Mouse (Mus musculus) liver, embryonic 16.5 days (tissue): Measurements from ENCODE around the gene Dmrtb1. TPM values are rescaled to one million over a fixed set of nuclear protein-coding genes. Genes with fewer than 3 reads are reported as not detected.
A peak's percentile ranks its signal among the peaks of the same experiment; 100 is the strongest.

ENCODE experiments used
- ATAC-seq: fragments of 200-750 bp; cut with Nextera tagmentation; 2 replicates; pipeline ENCODE4 v1.8.0; 2017; ENCODE audit warnings: low read depth, mild to moderate bottlenecking, moderate number of reproducible peaks, moderate library complexity
- H3K27ac ChIP-seq: fragments of 300-500 bp; sonication (generic); 2 replicates; pipeline ENCODE4 v1.5.1; 2014; ENCODE audit warnings: mild to moderate bottlenecking, low read length
- H3K27me3 ChIP-seq: fragments of 300-500 bp; sonication (generic); 2 replicates; pipeline ENCODE4 v1.6.1; 2014; ENCODE audit warnings: low read depth, low read length, mixed read lengths; ENCODE audit not compliant: control insufficient read depth, insufficient read depth
- H3K36me3 ChIP-seq: fragments of 300-500 bp; sonication (generic); 2 replicates; pipeline ENCODE4 v1.6.1; 2014; ENCODE audit warnings: mild to moderate bottlenecking; ENCODE audit not compliant: control insufficient read depth, insufficient read depth
- H3K4me1 ChIP-seq: fragments of 300-500 bp; sonication (generic); 2 replicates; pipeline ENCODE4 v1.6.1; 2014; ENCODE audit warnings: low read depth, low read length, mixed read lengths; ENCODE audit not compliant: control insufficient read depth
- H3K4me2 ChIP-seq: fragments of 300-500 bp; sonication (generic); 2 replicates; pipeline ENCODE4 v1.6.1; 2014; ENCODE audit warnings: low read depth, low read length, mixed read lengths
- H3K4me3 ChIP-seq: fragments of 300-500 bp; sonication (generic); 2 replicates; pipeline ENCODE4 v1.5.1; 2014; ENCODE audit warnings: low read depth, mild to moderate bottlenecking, low read length
- H3K9ac ChIP-seq: fragments of 300-500 bp; sonication (generic); 2 replicates; pipeline ENCODE4 v1.6.1; 2014; ENCODE audit warnings: low read depth, low read length
- H3K9me3 ChIP-seq: fragments of 300-500 bp; sonication (generic); replicated peaks from 2 replicates; pipeline ENCODE4 v1.6.1; 2016; ENCODE audit warnings: low read length; ENCODE audit not compliant: control insufficient read depth
- WGBS: fragments of 180-500 bp; shearing (Covaris S2); extraction: QIAGEN DNeasy Blood & Tissue Kit; methylation state at CpG from one replicate; pipeline ENCODE4 v1.1.7; 2014; ENCODE audit not compliant: insufficient replicate concordance; 5-methylcytosine and 5-hydroxymethylcytosine counted together
- polyA plus RNA-seq: library from polyadenylated mRNA; unstranded; fragments of >200 nt; fragmentation: Nextera tagmentation; extraction: Ambion mirVana; gene quantifications from 2 replicates; pipeline ENCODE4 v1.2.1, GENCODE M21; 2015

The Dmrtb1 gene
- polyA plus RNA-seq = not detected in 2 replicates

- ATAC-seq = no peak
- no peaks in the 10 kb centered on the region; the same call in 1 of the 2 replicates for H3K27me3 ChIP-seq
- no peaks in the 10 kb centered on the region for H3K9me3 ChIP-seq
- WGBS = 74% methylated on average over 14 of the region's 14 CpGs
- no peak within 1 kb of the TSS for H3K9ac ChIP-seq
- no peak within 1 kb of the TSS for H3K4me2 ChIP-seq
- H3K27ac ChIP-seq = no peak within 1 kb of the TSS
- no peaks in the 10 kb centered on the region for H3K36me3 ChIP-seq
- H3K4me1 ChIP-seq = no peaks in the 10 kb centered on the region
- no peak within 1 kb of the TSS for H3K4me3 ChIP-seq
Measured at GRCm38 (mm10) chr4:107684130-107684529, at the start of gene Dmrtb1. Dmrtb1 (minus strand) TSS chr4:107684230.

GRCm38 (mm10) chr4:107733603-107734002 is 49.6 kb upstream of the Dmrtb1 start:
- WGBS = 39% methylated on average over 3 of the region's 3 CpGs
- ATAC-seq = no peak
- no peaks in the 10 kb centered on the region for H3K27me3 ChIP-seq

GRCm38 (mm10) chr4:107732624-107733023 is 48.6 kb upstream of the Dmrtb1 start:
- H3K9ac ChIP-seq = no peak overlapping the region
- no peak overlapping the region for H3K27ac ChIP-seq
- no peaks in the 10 kb centered on the region for H3K9me3 ChIP-seq
- ATAC-seq = no peak
- 24% methylated on average over 4 of the region's 4 CpGs for WGBS
- no peak overlapping the region for H3K4me3 ChIP-seq
- H3K4me2 ChIP-seq = no peak overlapping the region
- H3K27me3 ChIP-seq = no peaks in the 10 kb centered on the region
- no peaks in the 10 kb centered on the region for H3K36me3 ChIP-seq
- H3K4me1 ChIP-seq = no peaks in the 10 kb centered on the region

More at GRCm38 (mm10) chr4:107733603-107734002, 49.6 kb upstream of the Dmrtb1 start:
- no peaks in the 10 kb centered on the region for H3K4me1 ChIP-seq
- H3K4me2 ChIP-seq = no peak overlapping the region
- H3K9me3 ChIP-seq = no peaks in the 10 kb centered on the region
- H3K36me3 ChIP-seq = no peaks in the 10 kb centered on the region
- H3K4me3 ChIP-seq = no peak overlapping the region
- H3K27ac ChIP-seq = no peak overlapping the region
- no peak overlapping the region for H3K9ac ChIP-seq

GRCm38 (mm10) chr4:107732182-107732581 is 48.2 kb upstream of the Dmrtb1 start:
- H3K9me3 ChIP-seq = no peaks in the 10 kb centered on the region
- 40% methylated on average over 4 of the region's 4 CpGs for WGBS
- no peaks in the 10 kb centered on the region for H3K27me3 ChIP-seq

GRCm38 (mm10) chr4:107731088-107731465 is 47.0 kb upstream of the Dmrtb1 start:
- H3K27ac ChIP-seq = no peak overlapping the region
- H3K4me2 ChIP-seq = no peak overlapping the region
- no peaks in the 10 kb centered on the region for H3K4me1 ChIP-seq
- no peak for ATAC-seq
- WGBS = 62% methylated on average over 8 of the region's 8 CpGs
- no peak overlapping the region for H3K4me3 ChIP-seq
- no peaks in the 10 kb centered on the region for H3K9me3 ChIP-seq
- H3K9ac ChIP-seq = no peak overlapping the region
- H3K36me3 ChIP-seq = no peaks in the 10 kb centered on the region
- H3K27me3 ChIP-seq = no peaks in the 10 kb centered on the region

More at GRCm38 (mm10) chr4:107732182-107732581, 48.2 kb upstream of the Dmrtb1 start:
- Histone ChIP-seq H3K27ac (no peak overlapping the region), H3K4me3 (no peak overlapping the region), H3K4me1 (no peaks in the 10 kb centered on the region), H3K9ac (no peak overlapping the region), H3K36me3 (no peaks in the 10 kb centered on the region), H3K4me2 (no peak overlapping the region)
- ATAC-seq = no peak

- Histone ChIP-seq H3K4me1 (no peaks in the 10 kb centered on the region), H3K9me3 (no peaks in the 10 kb centered on the region), H3K4me3 (no peak overlapping the region), H3K36me3 (no peaks in the 10 kb centered on the region), H3K4me2 (no peak overlapping the region), H3K9ac (no peak overlapping the region), H3K27ac (no peak overlapping the region), H3K27me3 (no peaks in the 10 kb centered on the region)
- WGBS = 69% methylated on average over 15 of the region's 15 CpGs
- no peak for ATAC-seq
Measured at GRCm38 (mm10) chr4:107730391-107731087, 46.5 kb upstream of the Dmrtb1 start.

GRCm38 (mm10) chr4:107725432-107725831 is 41.4 kb upstream of the Dmrtb1 start:
- Histone ChIP-seq H3K27ac (no peak overlapping the region), H3K27me3 (no peaks in the 10 kb centered on the region), H3K4me3 (no peak overlapping the region), H3K9ac (no peak overlapping the region), H3K4me2 (no peak overlapping the region), H3K9me3 (no peaks in the 10 kb centered on the region), H3K4me1 (peaks cover 8% of the 10 kb centered on the region; the same call in 1 of the 2 replicates), H3K36me3 (no peaks in the 10 kb centered on the region)
- ATAC-seq = no peak
- WGBS = 52% methylated on average over 9 of the region's 9 CpGs

- H3K4me2 ChIP-seq = no peak overlapping the region
Measured at GRCm38 (mm10) chr4:107720043-107720830, 36.2 kb upstream of the Dmrtb1 start.

GRCm38 (mm10) chr4:107719161-107719560 is 35.1 kb upstream of the Dmrtb1 start:
- no peaks in the 10 kb centered on the region for H3K9me3 ChIP-seq
- H3K36me3 ChIP-seq = no peaks in the 10 kb centered on the region
- peaks cover 8% of the 10 kb centered on the region; the same call in 1 of the 2 replicates for H3K4me1 ChIP-seq
- no peak overlapping the region for H3K4me2 ChIP-seq
- no peak overlapping the region for H3K4me3 ChIP-seq
- ATAC-seq = no peak
- H3K9ac ChIP-seq = no peak overlapping the region
- no peak overlapping the region for H3K27ac ChIP-seq
- 33% methylated on average over 5 of the region's 5 CpGs for WGBS
- H3K27me3 ChIP-seq = no peaks in the 10 kb centered on the region

More at GRCm38 (mm10) chr4:107720043-107720830, 36.2 kb upstream of the Dmrtb1 start:
- Histone ChIP-seq H3K27ac (peak overlapping the region; percentile 29; the same call in 1 of the 2 replicates), H3K4me3 (no peak overlapping the region), H3K36me3 (no peaks in the 10 kb centered on the region), H3K4me1 (peaks cover 8% of the 10 kb centered on the region; the same call in 1 of the 2 replicates), H3K9ac (no peak overlapping the region), H3K27me3 (no peaks in the 10 kb centered on the region), H3K9me3 (no peaks in the 10 kb centered on the region)
- peak; percentile 67 for ATAC-seq
- WGBS = 37% methylated on average over 11 of the region's 11 CpGs
